Mouse (Mus musculus) mesoderm, embryonic 11.5 days (tissue): ENCODE data around the gene Phactr4.
A peak's percentile ranks its signal among the peaks of the same experiment; 100 is the strongest.

Source experiments
- DNase-seq: peaks from one replicate; pipeline ENCODE4 v3.0.0-alpha.2; 2012; ENCODE audit warnings: low read depth, low spot score

Gene Phactr4

GRCm38 (mm10) chr4:132369953-132370750 is 52.1 kb downstream of the Phactr4 start:
- no peak for DNase-seq

- DNase-seq, result no peak
Measured at GRCm38 (mm10) chr4:132367480-132368201, 54.6 kb downstream of the Phactr4 start.

GRCm38 (mm10) chr4:132365450-132366060 is 56.7 kb downstream of the Phactr4 start:
- no peak for DNase-seq

GRCm38 (mm10) chr4:132363487-132363886 is 58.8 kb downstream of the Phactr4 start:
- no peak for DNase-seq

GRCm38 (mm10) chr4:132359510-132359909 is 62.8 kb downstream of the Phactr4 start:
- DNase-seq, result no peak

GRCm38 (mm10) chr4:132356170-132356569 is 66.1 kb downstream of the Phactr4 start:
- no peak for DNase-seq

- no peak for DNase-seq
Measured at GRCm38 (mm10) chr4:132355403-132355802, 66.9 kb downstream of the Phactr4 start.

- DNase-seq, result no peak
Measured at GRCm38 (mm10) chr4:132354571-132354970, 67.7 kb downstream of the Phactr4 start.

GRCm38 (mm10) chr4:132353481-132353885 is 68.8 kb downstream of the Phactr4 start, which contains the start of gene Rcc1:
Gene Rcc1, minus strand, starts transcription at chr4:132353605.
- DNase-seq, result peak; percentile 94

GRCm38 (mm10) chr4:132352739-132353138 is 69.5 kb downstream of the Phactr4 start:
- DNase-seq, result no peak

GRCm38 (mm10) chr4:132351401-132351800 is 70.9 kb downstream of the Phactr4 start:
- DNase-seq, result no peak

GRCm38 (mm10) chr4:132350854-132351253 is 71.4 kb downstream of the Phactr4 start:
- no peak for DNase-seq

- DNase-seq, result no peak
Measured at GRCm38 (mm10) chr4:132350123-132350740, 72.1 kb downstream of the Phactr4 start.

- DNase-seq, result no peak
Measured at GRCm38 (mm10) chr4:132349495-132350122, 72.7 kb downstream of the Phactr4 start.

GRCm38 (mm10) chr4:132346661-132347060 is 75.6 kb downstream of the Phactr4 start:
- DNase-seq, result no peak

- DNase-seq, result no peak
Measured at GRCm38 (mm10) chr4:132346261-132346660, 76.0 kb downstream of the Phactr4 start.

GRCm38 (mm10) chr4:132345843-132346212 is 76.5 kb downstream of the Phactr4 start:
- DNase-seq, result no peak

- DNase-seq, result peak; percentile 93
Measured at GRCm38 (mm10) chr4:132345135-132345842, 77.0 kb downstream of the Phactr4 start.

GRCm38 (mm10) chr4:132344403-132345134 is 77.7 kb downstream of the Phactr4 start:
- peak; percentile 33 for DNase-seq

- DNase-seq, result no peak
Measured at GRCm38 (mm10) chr4:132341451-132341850, 80.8 kb downstream of the Phactr4 start.
